Mouse (Mus musculus): ENCODE data around the gene Actr1b.

Gene Actr1b

GRCm38 (mm10) chr1:36656233-36656632, 58.0 kb downstream of the Actr1b start:
- in situ Hi-C loops (cut with MboI, MseI), result no loop called here

- in situ Hi-C loops (cut with MboI, MseI), result no loop called here
Measured at GRCm38 (mm10) chr1:36655039-36655438, 59.2 kb downstream of the Actr1b start.
